Mouse (Mus musculus): ENCODE measurements around the gene Trim11. TPM values are rescaled to one million over a fixed set of nuclear protein-coding genes. Genes with fewer than 3 reads are reported as not detected.
A peak's percentile ranks its signal among the peaks of the same experiment; 100 is the strongest.

Gene Trim11
- polyA plus RNA-seq, 1 experiment from 2014 or later: 18.2 TPM

- Histone ChIP-seq H3K9ac (no peak overlapping the region), H3K27me3 (ENCODE audit: insufficient read depth, low read length) (peaks cover 14% of the 10 kb centered on the region), H3K4me2 (peak overlapping the region; percentile 85; the same call in 1 of the 2 replicates), H3K27ac (ENCODE audit: low read depth) (no peak overlapping the region), H3K4me1 (ENCODE audit: insufficient read depth) (peaks cover 5% of the 10 kb centered on the region; the same call in 1 of the 2 replicates), H3K9me3 (ENCODE audit: low read depth, low read length) (peaks cover 5% of the 10 kb centered on the region; the same call in 1 of the 2 replicates), H3K36me3 (ENCODE audit: insufficient read depth) (peaks cover 8% of the 10 kb centered on the region; the same call in 1 of the 2 replicates), H3K4me3 (ENCODE audit: low read depth, low read length) (no peak overlapping the region)
- DNase-seq: no peak
- ATAC-seq (ENCODE audit: insufficient read depth): no peak
- no peak for TF ChIP-seq CTCF (IDR thresholded peaks at IDR 0.05; ENCODE audit: low read depth)
- 87% methylated on average over 5 of the region's 5 CpGs for WGBS
Measured at GRCm38 (mm10) chr11:58957226-58957914, 20.5 kb upstream of the Trim11 start.

- WGBS: 86% methylated on average over 6 of the region's 6 CpGs
- no peak overlapping the region for H3K9ac ChIP-seq
- TF ChIP-seq CTCF (IDR thresholded peaks at IDR 0.05; ENCODE audit: low read depth): no peak
- ATAC-seq (ENCODE audit: insufficient read depth) (no peak), DNase-seq (no peak)
- peaks cover 5% of the 10 kb centered on the region; the same call in 1 of the 2 replicates for H3K9me3 ChIP-seq (ENCODE audit: low read depth, low read length)
- no peak overlapping the region for H3K4me2 ChIP-seq
- H3K4me3 ChIP-seq (ENCODE audit: low read depth, low read length): no peak overlapping the region
- peaks cover 5% of the 10 kb centered on the region; the same call in 1 of the 2 replicates for H3K4me1 ChIP-seq (ENCODE audit: insufficient read depth)
- H3K36me3 ChIP-seq (ENCODE audit: insufficient read depth): peaks cover 8% of the 10 kb centered on the region; the same call in 1 of the 2 replicates
- H3K27me3 ChIP-seq (ENCODE audit: insufficient read depth, low read length): peaks cover 20% of the 10 kb centered on the region
- H3K27ac ChIP-seq (ENCODE audit: low read depth): no peak overlapping the region
Measured at GRCm38 (mm10) chr11:58958536-58958935, 19.4 kb upstream of the Trim11 start.

GRCm38 (mm10) chr11:58959186-58959825 is 18.6 kb upstream of the Trim11 start:
- Histone ChIP-seq H3K9me3 (ENCODE audit: low read depth, low read length) (peaks cover 5% of the 10 kb centered on the region; the same call in 1 of the 2 replicates), H3K36me3 (ENCODE audit: insufficient read depth) (peaks cover 8% of the 10 kb centered on the region; the same call in 1 of the 2 replicates), H3K27me3 (ENCODE audit: insufficient read depth, low read length) (peaks cover 24% of the 10 kb centered on the region), H3K9ac (peak overlapping the region; percentile 41), H3K4me3 (ENCODE audit: low read depth, low read length) (peak overlapping the region; percentile 45), H3K27ac (ENCODE audit: low read depth) (no peak overlapping the region), H3K4me1 (ENCODE audit: insufficient read depth) (peaks cover 5% of the 10 kb centered on the region; the same call in 1 of the 2 replicates), H3K4me2 (peak overlapping the region; percentile 82)
- no peak for ATAC-seq (ENCODE audit: insufficient read depth)
- no peak for DNase-seq
- WGBS: 31% methylated on average over 15 of the region's 15 CpGs
- TF ChIP-seq CTCF (IDR thresholded peaks at IDR 0.05; ENCODE audit: low read depth): no peak

GRCm38 (mm10) chr11:58959921-58960465 is 17.9 kb upstream of the Trim11 start:
- Histone ChIP-seq H3K36me3 (ENCODE audit: insufficient read depth) (peaks cover 8% of the 10 kb centered on the region; the same call in 1 of the 2 replicates), H3K27ac (ENCODE audit: low read depth) (no peak overlapping the region), H3K27me3 (ENCODE audit: insufficient read depth, low read length) (peaks cover 24% of the 10 kb centered on the region), H3K4me2 (peak overlapping the region; percentile 82), H3K9ac (peak overlapping the region; percentile 41), H3K4me3 (ENCODE audit: low read depth, low read length) (peak overlapping the region; percentile 45), H3K9me3 (ENCODE audit: low read depth, low read length) (peaks cover 5% of the 10 kb centered on the region; the same call in 1 of the 2 replicates), H3K4me1 (ENCODE audit: insufficient read depth) (peaks cover 5% of the 10 kb centered on the region; the same call in 1 of the 2 replicates)
- peak; percentile 52 for TF ChIP-seq CTCF (IDR thresholded peaks at IDR 0.05; ENCODE audit: low read depth)
- WGBS: 5% methylated on average over 40 of the region's 40 CpGs
- peak; percentile 84 for ATAC-seq (ENCODE audit: insufficient read depth)
- peak; percentile 91 for DNase-seq

- peak; percentile 1; the same call in 1 of the 2 replicates for TF ChIP-seq CTCF (IDR thresholded peaks at IDR 0.05; ENCODE audit: low read depth)
- Histone ChIP-seq H3K36me3 (ENCODE audit: insufficient read depth) (peaks cover 8% of the 10 kb centered on the region; the same call in 1 of the 2 replicates), H3K4me1 (ENCODE audit: insufficient read depth) (peaks cover under 1% of the 10 kb centered on the region; the same call in 1 of the 2 replicates), H3K27ac (ENCODE audit: low read depth) (no peak overlapping the region), H3K9me3 (ENCODE audit: low read depth, low read length) (peaks cover 5% of the 10 kb centered on the region; the same call in 1 of the 2 replicates), H3K27me3 (ENCODE audit: insufficient read depth, low read length) (peaks cover 24% of the 10 kb centered on the region), H3K9ac (no peak overlapping the region), H3K4me3 (ENCODE audit: low read depth, low read length) (no peak overlapping the region), H3K4me2 (no peak overlapping the region)
- no peak for ATAC-seq (ENCODE audit: insufficient read depth)
- DNase-seq: no peak
- WGBS: 53% methylated on average over 50 of the region's 50 CpGs
Measured at GRCm38 (mm10) chr11:58961364-58962177, 16.3 kb upstream of the Trim11 start.

- 37% methylated on average over 17 of the region's 17 CpGs for WGBS
- H3K27ac ChIP-seq (ENCODE audit: low read depth): no peak overlapping the region
- no peak overlapping the region for H3K9ac ChIP-seq
- TF ChIP-seq CTCF (IDR thresholded peaks at IDR 0.05; ENCODE audit: low read depth): no peak
- ATAC-seq (ENCODE audit: insufficient read depth) (no peak), DNase-seq (no peak)
- no peak overlapping the region for H3K4me3 ChIP-seq (ENCODE audit: low read depth, low read length)
- H3K36me3 ChIP-seq (ENCODE audit: insufficient read depth): no peaks in the 10 kb centered on the region
- peaks cover 5% of the 10 kb centered on the region; the same call in 1 of the 2 replicates for H3K9me3 ChIP-seq (ENCODE audit: low read depth, low read length)
- H3K4me2 ChIP-seq: no peak overlapping the region
- peaks cover 24% of the 10 kb centered on the region for H3K27me3 ChIP-seq (ENCODE audit: insufficient read depth, low read length)
- no peaks in the 10 kb centered on the region; the same call in 1 of the 2 replicates for H3K4me1 ChIP-seq (ENCODE audit: insufficient read depth)
Measured at GRCm38 (mm10) chr11:58963543-58963942, 14.3 kb upstream of the Trim11 start.
